20 mouse cellular contexts compared by ENCODE assay signal in genomic region chr11:56786351-56786750, GRCm38 (mm10).
DNase-seq lines count a peak whose midpoint lies in the region; ATAC-seq and TF ChIP-seq lines count a peak whose summit lies in the region.
"Had no signal": no experiment of that assay in that cellular context is flagged by ENCODE, and none has a peak within 500 bp of the region (broad histone marks: within the 10 kb centered on the region; RNA-seq: fewer than 3 reads in every experiment).

No protein-coding gene starts in this region.

- no peaks in the 10 kb centered on the region for H3K36me3 ChIP-seq in forebrain, embryonic 15.5 days
- no peaks in the 10 kb centered on the region for H3K36me3 ChIP-seq in forebrain, embryonic 11.5 days (ENCODE audit: control insufficient read depth, insufficient read depth, low read length)
- no peaks in the 10 kb centered on the region for H3K36me3 ChIP-seq in forebrain, postnatal 0 days (ENCODE audit: insufficient read depth)
- no peaks in the 10 kb centered on the region for H3K36me3 ChIP-seq in forebrain, embryonic 10.5 days (replicated peaks)
- H3K36me3 ChIP-seq: embryonic facial prominence, embryonic 10.5 days; embryonic facial prominence, embryonic 12.5 days had no signal

- 49% methylated on average over 4 of the region's 4 CpGs for WGBS in forebrain, embryonic 15.5 days
- WGBS in forebrain, embryonic 11.5 days = 67% methylated on average over 4 of the region's 4 CpGs
- 46% methylated on average over 4 of the region's 4 CpGs for WGBS in forebrain, postnatal 0 days
- WGBS in forebrain, embryonic 10.5 days = 80% methylated on average over 4 of the region's 4 CpGs

- H3K4me3 ChIP-seq in forebrain, embryonic 15.5 days = no peak overlapping the region
- H3K4me3 ChIP-seq in forebrain, embryonic 11.5 days (ENCODE audit: low read depth, low read length) = no peak overlapping the region
- no peak overlapping the region for H3K4me3 ChIP-seq in forebrain, postnatal 0 days (ENCODE audit: low read depth, low read length)
- H3K4me3 ChIP-seq in forebrain, embryonic 10.5 days = no peak overlapping the region
- H3K4me3 ChIP-seq: embryonic facial prominence, embryonic 10.5 days; embryonic facial prominence, embryonic 12.5 days had no signal

- no peaks in the 10 kb centered on the region for H3K27me3 ChIP-seq in forebrain, embryonic 15.5 days
- no peaks in the 10 kb centered on the region for H3K27me3 ChIP-seq in forebrain, embryonic 11.5 days (ENCODE audit: control insufficient read depth, insufficient read depth, low read length)
- H3K27me3 ChIP-seq in forebrain, postnatal 0 days (ENCODE audit: insufficient read depth, low read length) = no peaks in the 10 kb centered on the region
- no peaks in the 10 kb centered on the region for H3K27me3 ChIP-seq in forebrain, embryonic 10.5 days (ENCODE audit: poor library complexity, severe bottlenecking)
- H3K27me3 ChIP-seq: embryonic facial prominence, embryonic 12.5 days had no signal

- TF ChIP-seq POLR2A in brain, embryonic 14.5 days (IDR thresholded peaks at IDR 0.05; ENCODE audit: borderline replicate concordance, extremely low read depth, insufficient read depth, insufficient read length, poor library complexity, severe bottlenecking) = no peak

- peak overlapping the region; percentile 11; the same call in 1 of the 2 replicates for H3K27ac ChIP-seq in forebrain, embryonic 15.5 days (replicated peaks)
- H3K27ac ChIP-seq in forebrain, embryonic 11.5 days (ENCODE audit: low read depth, low read length) = no peak overlapping the region
- H3K27ac ChIP-seq in forebrain, postnatal 0 days (ENCODE audit: low read depth, low read length) = no peak overlapping the region
- no peak overlapping the region for H3K27ac ChIP-seq in forebrain, embryonic 10.5 days
- H3K27ac ChIP-seq: embryonic facial prominence, embryonic 10.5 days; embryonic facial prominence, embryonic 12.5 days had no signal

- no peak for TF ChIP-seq CTCF in forebrain, postnatal 0 days (IDR thresholded peaks at IDR 0.05; ENCODE audit: low read depth)
- TF ChIP-seq CTCF in brain, embryonic 14.5 days (IDR thresholded peaks at IDR 0.05; ENCODE audit: borderline replicate concordance, extremely low read depth, insufficient read depth, insufficient read length) = no peak

- no peak overlapping the region for H3K4me2 ChIP-seq in forebrain, embryonic 15.5 days (replicated peaks)
- no peak overlapping the region for H3K4me2 ChIP-seq in forebrain, embryonic 11.5 days (ENCODE audit: low read depth, low read length, severe bottlenecking)
- H3K4me2 ChIP-seq in forebrain, postnatal 0 days (ENCODE audit: low read depth) = no peak overlapping the region
- H3K4me2 ChIP-seq: embryonic facial prominence, embryonic 12.5 days had no signal

- no peak for DNase-seq in forebrain, embryonic 11.5 days (ENCODE audit: low spot score)
- peak; percentile 52 for DNase-seq in forebrain, postnatal 0 days
- no peak for DNase-seq in forebrain, embryonic 10.5 days (ENCODE audit: extremely low spot score, low spot score)
- peak; percentile 40 to 52 for DNase-seq in right cerebral cortex, postnatal 10 days (ENCODE audit: low spot score in 2 of 2)
- DNase-seq in right cerebral cortex, postnatal 4 days = no peak
- DNase-seq in brain, embryonic 14.5 days (ENCODE audit: low read depth) = peak; percentile 54
- DNase-seq in Muller cell, postnatal 12 days (ENCODE audit: inconsistent ontology term) = no peak
- DNase-seq: adrenal gland, adult 8-10 months; adrenal gland, postnatal 14 days; adrenal gland, postnatal 36 days; cerebellum, adult 11-12 months; cerebellum, adult 2 months; cerebellum, adult 9-10 months; cerebellum, postnatal 10 days; cerebellum, postnatal 25 days had no signal

- no peak overlapping the region for H3K9ac ChIP-seq in forebrain, embryonic 15.5 days (replicated peaks)
- no peak overlapping the region for H3K9ac ChIP-seq in forebrain, embryonic 11.5 days (ENCODE audit: low read length)
- H3K9ac ChIP-seq in forebrain, postnatal 0 days = no peak overlapping the region
- H3K9ac ChIP-seq: embryonic facial prominence, embryonic 12.5 days had no signal

- no peaks in the 10 kb centered on the region for H3K9me3 ChIP-seq in forebrain, embryonic 15.5 days
- no peaks in the 10 kb centered on the region for H3K9me3 ChIP-seq in forebrain, embryonic 11.5 days (ENCODE audit: control insufficient read depth, low read length)
- H3K9me3 ChIP-seq in forebrain, postnatal 0 days (ENCODE audit: low read length) = peaks cover 3% of the 10 kb centered on the region; the same call in 1 of the 2 replicates
- H3K9me3 ChIP-seq in forebrain, embryonic 10.5 days = no peaks in the 10 kb centered on the region
- H3K9me3 ChIP-seq: embryonic facial prominence, embryonic 10.5 days; embryonic facial prominence, embryonic 12.5 days had no signal

- H3K4me1 ChIP-seq in forebrain, embryonic 15.5 days = no peaks in the 10 kb centered on the region
- no peaks in the 10 kb centered on the region for H3K4me1 ChIP-seq in forebrain, embryonic 11.5 days (replicated peaks; ENCODE audit: control insufficient read depth, insufficient read depth, low read length)
- no peaks in the 10 kb centered on the region for H3K4me1 ChIP-seq in forebrain, postnatal 0 days (ENCODE audit: insufficient read depth)
- H3K4me1 ChIP-seq in forebrain, embryonic 10.5 days = no peaks in the 10 kb centered on the region
- H3K4me1 ChIP-seq: embryonic facial prominence, embryonic 10.5 days; embryonic facial prominence, embryonic 12.5 days had no signal

- ATAC-seq in forebrain, embryonic 15.5 days (replicated peaks) = no peak
- no peak for ATAC-seq in forebrain, embryonic 11.5 days (replicated peaks; ENCODE audit: low FRiP score)
- no peak for ATAC-seq in forebrain, postnatal 0 days
- ATAC-seq: activated CD4-positive, CD25-positive, alpha-beta regulatory T cell, adult 4 months; Patski had no signal

Comparison
In these comparisons a context has a peak if more than half of its experiments do, and no peak if none do; other contexts are left out.
1. DNase-seq: peak in forebrain, postnatal 0 days (single experiment), right cerebral cortex, postnatal 10 days (2 of 2) and brain, embryonic 14.5 days (single experiment); none in forebrain, embryonic 11.5 days (single experiment), forebrain, embryonic 10.5 days (single experiment), right cerebral cortex, postnatal 4 days (single experiment) and Muller cell, postnatal 12 days (single experiment).